Mouse (Mus musculus) CH12.LX (cell line): ENCODE measurements around the gene Ttn. TPM values are rescaled to one million over a fixed set of nuclear protein-coding genes. Genes with fewer than 3 reads are reported as not detected.

ENCODE experiments used
- DNase-seq: peaks from one replicate; pipeline ENCODE4 v3.0.0-alpha.2; 2013; ENCODE audit errors: extremely low read depth
- H3K27ac ChIP-seq: 2 replicates; pipeline ENCODE4 v1.5.1; 2012; ENCODE audit warnings: low read depth, mild to moderate bottlenecking, control low read depth, moderate library complexity; ENCODE audit not compliant: insufficient read depth
- H3K27me3 ChIP-seq: replicated peaks from 2 replicates; pipeline ENCODE3; 2012; ENCODE audit warnings: inconsistent platforms
- H3K36me3 ChIP-seq, 2 experiments: replicated peaks in 1 of 2; 2 replicates each; pipeline versions ENCODE3 to v1.6.1; 2012; ENCODE audit warnings: inconsistent platforms in 1 of 2, low read length in 1 of 2, mild to moderate bottlenecking in 1 of 2, mixed read lengths in 1 of 2, moderate library complexity in 1 of 2; ENCODE audit not compliant: control insufficient read depth in 1 of 2, insufficient read depth in 1 of 2
- H3K4me1 ChIP-seq, 2 experiments: 2 replicates each; pipeline ENCODE4 v1.6.1; 2012; ENCODE audit warnings: inconsistent platforms in 1 of 2, moderate library complexity in 1 of 2; ENCODE audit not compliant: insufficient read depth in 2 of 2, control insufficient read depth in 1 of 2
- H3K4me2 ChIP-seq: 2 replicates; pipeline ENCODE4 v1.6.1; 2012; ENCODE audit warnings: low read depth, mild to moderate bottlenecking, control low read depth; ENCODE audit not compliant: poor library complexity, insufficient read depth, severe bottlenecking
- H3K4me3 ChIP-seq, 3 experiments: fragments of 150-350 bp in 1 of 3; sonication (generic) in 1 of 3; replicated peaks in 1 of 3; 2 replicates each; pipeline versions ENCODE3 to v1.5.1; 2011 to 2012; ENCODE audit warnings: low read depth in 2 of 3, low read length in 2 of 3, mild to moderate bottlenecking in 2 of 3, moderate library complexity in 2 of 3, control low read depth in 1 of 3, improper control_type of control experiment in 1 of 3, inconsistent platforms in 1 of 3, mixed read lengths in 1 of 3; ENCODE audit not compliant: poor library complexity in 1 of 3
- H3K79me2 ChIP-seq: replicated peaks from 2 replicates; pipeline ENCODE4 v1.6.1; 2012; ENCODE audit warnings: mild to moderate bottlenecking, moderate library complexity; ENCODE audit not compliant: control insufficient read depth, poor library complexity, insufficient read depth, severe bottlenecking; ENCODE audit errors: extremely low read depth
- H3K9ac ChIP-seq: 2 replicates; pipeline ENCODE4 v1.6.1; 2012; ENCODE audit warnings: low read depth, mild to moderate bottlenecking, control low read depth, moderate library complexity; ENCODE audit not compliant: insufficient read depth
- H3K9me3 ChIP-seq: replicated peaks from 2 replicates; pipeline ENCODE3; 2012; ENCODE audit warnings: low read length, inconsistent platforms, mixed read lengths
- CTCF ChIP-seq, 2 experiments: IDR thresholded peaks in 1 of 2; conservative IDR thresholded peaks in 1 of 2; 2 replicates each; pipeline ENCODE4 v1.5.1; 2011 to 2012; ENCODE audit warnings: low read depth in 2 of 2, low read length in 2 of 2, improper control_type of control experiment in 1 of 2, inconsistent platforms in 1 of 2, mild to moderate bottlenecking in 1 of 2, moderate library complexity in 1 of 2
- E2F4 ChIP-seq: IDR thresholded peaks from 2 replicates; pipeline ENCODE4 v1.6.1; 2011; ENCODE audit warnings: low read depth, low read length, improper control_type of control experiment; ENCODE audit not compliant: insufficient replicate concordance
- ELF1 ChIP-seq: IDR thresholded peaks from 2 replicates; pipeline ENCODE4 v1.6.1; 2014; ENCODE audit warnings: low read depth, mild to moderate bottlenecking, inconsistent platforms, low read length, improper control_type of control experiment
- EP300 ChIP-seq: IDR thresholded peaks from 2 replicates; pipeline ENCODE4 v1.6.1; 2011; ENCODE audit warnings: low read length, improper control_type of control experiment
- ETS1 ChIP-seq: conservative IDR thresholded peaks from 2 replicates; pipeline ENCODE4 v1.6.1; 2012; ENCODE audit warnings: low read depth, mild to moderate bottlenecking, inconsistent platforms, low read length, improper control_type of control experiment, moderate library complexity
- HCFC1 ChIP-seq: IDR thresholded peaks from 2 replicates; pipeline ENCODE4 v1.6.1; 2012; ENCODE audit warnings: low read depth, mild to moderate bottlenecking, inconsistent platforms, low read length, improper control_type of control experiment
- JUN ChIP-seq: IDR thresholded peaks from 2 replicates; pipeline ENCODE4 v1.6.1; 2011; ENCODE audit warnings: low read depth, mild to moderate bottlenecking, low read length, improper control_type of control experiment, moderate library complexity; ENCODE audit not compliant: insufficient read depth
- MAFK ChIP-seq: IDR thresholded peaks from 2 replicates; pipeline ENCODE4 v1.6.1; 2011; ENCODE audit warnings: low read length, improper control_type of control experiment; ENCODE audit not compliant: insufficient replicate concordance
- MAZ ChIP-seq: IDR thresholded peaks from 2 replicates; pipeline ENCODE4 v1.6.1; 2012; ENCODE audit warnings: low read depth, mild to moderate bottlenecking, inconsistent platforms, low read length, improper control_type of control experiment, moderate library complexity
- MEF2A ChIP-seq: IDR thresholded peaks from 2 replicates; pipeline ENCODE4 v1.6.1; 2014; ENCODE audit warnings: low read depth, mild to moderate bottlenecking, inconsistent platforms, low read length, improper control_type of control experiment, borderline replicate concordance
- MXI1 ChIP-seq: IDR thresholded peaks from 2 replicates; pipeline ENCODE4 v1.6.1; 2011; ENCODE audit warnings: mild to moderate bottlenecking, low read depth, low read length, improper control_type of control experiment
- MYC ChIP-seq: IDR thresholded peaks from 2 replicates; pipeline ENCODE4 v1.6.1; 2011; ENCODE audit warnings: low read depth, mild to moderate bottlenecking, improper control_type of control experiment, low read length
- POLR2AphosphoS2 ChIP-seq: IDR thresholded peaks from 2 replicates; pipeline ENCODE4 v1.6.1; 2011; ENCODE audit warnings: low read depth, low read length, improper control_type of control experiment
- TBP ChIP-seq: conservative IDR thresholded peaks from 2 replicates; pipeline ENCODE4 v1.6.1; 2011; ENCODE audit warnings: low read depth, low read length, improper control_type of control experiment
- TCF12 ChIP-seq: IDR thresholded peaks from 2 replicates; pipeline ENCODE4 v1.6.1; 2014; ENCODE audit warnings: low read depth, mild to moderate bottlenecking, inconsistent platforms, low read length, improper control_type of control experiment
- USF1 ChIP-seq: IDR thresholded peaks from 2 replicates; pipeline ENCODE4 v1.6.1; 2014; ENCODE audit warnings: low read depth, mild to moderate bottlenecking, inconsistent platforms, low read length, improper control_type of control experiment
- USF2 ChIP-seq: conservative IDR thresholded peaks from 2 replicates; pipeline ENCODE4 v1.6.1; 2011; ENCODE audit warnings: low read depth, low read length, improper control_type of control experiment
- ZMIZ1 ChIP-seq: IDR thresholded peaks from 2 replicates; pipeline ENCODE4 v1.6.1; 2012; ENCODE audit warnings: low read depth, mild to moderate bottlenecking, inconsistent platforms, low read length, improper control_type of control experiment
- dilution Hi-C: fragments of 300-500 bp; cut with MboI; formaldehyde crosslinking; loops from 2 replicates; pipeline ENCODE4 v1.14.3; 2020; ENCODE audit warnings: low sequenced_read_pairs; ENCODE audit not compliant: extremely low pct_unique_long_range_greater_than_20kb, extremely low pct_ligation_motif_present
- in situ Hi-C: fragments of 300-500 bp; cut with MboI; formaldehyde crosslinking; loops from 3 replicates; pipeline ENCODE4 v1.14.3; 2019; ENCODE audit warnings: low sequenced_read_pairs, low pct_ligation_motif_present, low pct_unique_long_range_greater_than_20kb, mixed read lengths
- polyA plus RNA-seq: library from polyadenylated mRNA; unstranded; fragments of >175 nt; gene quantifications from 2 replicates; pipeline ENCODE4 v1.2.1, GENCODE M21; 2012; ENCODE audit warnings: low read depth; ENCODE audit not compliant: insufficient read length
- total RNA-seq, 2 experiments: library from RNA; depleted of rRNA; stranded (reverse); fragments of 300-350 nt in 1 of 2; fragments of >200 nt in 1 of 2; gene quantifications; 2 replicates each; pipeline ENCODE4 v1.2.3; 2012 to 2014

Ttn gene
- total and polyA plus RNA-seq, 3 experiments = 0.23 to 4.2 (median 0.60) TPM

DNA sequence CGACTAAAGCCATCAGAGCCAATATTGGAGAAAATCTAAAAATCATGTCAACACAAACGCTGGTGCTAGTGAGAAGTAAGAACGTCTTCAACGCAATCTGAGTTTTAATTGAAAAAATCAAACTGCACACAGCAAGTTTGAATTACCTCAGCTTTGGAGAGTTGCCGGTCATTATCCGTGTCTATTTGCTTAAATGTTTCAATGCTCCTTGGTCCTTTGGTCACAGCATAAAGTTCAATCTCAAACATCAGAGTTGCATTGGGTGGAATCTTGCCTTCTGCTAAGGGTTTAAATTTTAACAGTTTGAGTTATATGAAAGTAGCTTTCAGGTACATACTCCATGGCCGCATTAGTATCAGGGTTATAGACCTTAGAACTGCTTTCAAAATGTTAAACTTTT, 316.8 kb downstream of the Ttn start:
- no peaks in the 10 kb centered on the region for H3K4me1 ChIP-seq
- H3K27me3 ChIP-seq = no peaks in the 10 kb centered on the region
- no peak for DNase-seq
- no peaks in the 10 kb centered on the region for H3K79me2 ChIP-seq
- no peak overlapping the region for H3K27ac ChIP-seq
- H3K9ac ChIP-seq = no peak overlapping the region
- TF ChIP-seq TCF12 = no peak
- no peak for TF ChIP-seq MYC
- no peak for TF ChIP-seq ELF1
- dilution Hi-C loops (no loop called here), in situ Hi-C loops (no loop called here)
- peaks cover 8 to 53% of the 10 kb centered on the region in 2 experiments for H3K36me3 ChIP-seq
- no peak overlapping the region for H3K4me3 ChIP-seq
- H3K4me2 ChIP-seq = no peak overlapping the region
- H3K9me3 ChIP-seq = no peaks in the 10 kb centered on the region

GRCm38 (mm10) chr2:76659419-76659818, 322.9 kb downstream of the Ttn start:
- in situ Hi-C loops = no loop called here
- no peak for DNase-seq
- dilution Hi-C loops = no loop called here

DNA sequence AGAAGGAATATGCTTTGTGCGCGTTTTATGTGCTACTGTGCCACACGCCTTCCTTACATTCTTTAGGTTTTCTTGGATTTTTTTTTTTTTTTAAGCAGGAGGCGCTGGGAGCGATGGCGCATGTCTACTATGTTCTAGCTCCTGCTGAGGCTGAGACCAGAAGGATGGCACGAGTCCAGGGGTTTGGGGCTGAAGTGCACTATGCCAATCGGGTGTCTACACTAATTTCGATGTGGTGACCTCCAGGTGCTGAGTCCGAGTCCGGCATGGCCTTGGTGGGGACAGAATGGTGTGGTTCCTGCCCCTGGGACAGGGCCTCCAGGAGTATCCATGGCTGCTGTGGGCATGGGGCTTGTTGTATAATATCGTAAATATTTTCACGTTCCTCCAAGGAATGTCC, 323.8 kb downstream of the Ttn start:
- dilution Hi-C loops (no loop called here), in situ Hi-C loops (no loop called here)
- Histone ChIP-seq H3K4me3 (no peak overlapping the region), H3K9ac (no peak overlapping the region), H3K36me3 (peaks cover 0 to 13% of the 10 kb centered on the region in 2 experiments), H3K4me2 (no peak overlapping the region), H3K27ac (no peak overlapping the region), H3K9me3 (no peaks in the 10 kb centered on the region), H3K79me2 (no peaks in the 10 kb centered on the region), H3K4me1 (0 out of 4 replicates have a peak, but pooled peaks cover 0 to 2% of the 10 kb centered on the region in 2 experiments), H3K27me3 (no peaks in the 10 kb centered on the region)
- TF ChIP-seq USF2 = no peak
- no peak for TF ChIP-seq E2F4
- TF ChIP-seq HCFC1 = no peak
- TF ChIP-seq ETS1 = no peak
- TF ChIP-seq TCF12 = no peak
- no peak for TF ChIP-seq EP300
- TF ChIP-seq ZMIZ1 = no peak
- TF ChIP-seq MXI1 = no peak
- no peak for TF ChIP-seq JUN
- no peak for TF ChIP-seq MAFK
- no peak for TF ChIP-seq MAZ
- DNase-seq = no peak

More at GRCm38 (mm10) chr2:76659419-76659818, 322.9 kb downstream of the Ttn start:
- no peaks in the 10 kb centered on the region for H3K9me3 ChIP-seq
- H3K4me3 ChIP-seq = no peak overlapping the region
- TF ChIP-seq MEF2A = no peak
- TF ChIP-seq E2F4 = no peak
- TF ChIP-seq USF1 = no peak
- TF ChIP-seq CTCF (conservative IDR thresholded peaks at IDR 0.05 in 1 of 2, IDR thresholded peaks at IDR 0.05 in 1 of 2; ENCODE audit: low read depth in 2 of 2, low read length in 2 of 2) = no peak
- no peak for TF ChIP-seq POLR2AphosphoS2
- no peak for TF ChIP-seq TBP
- no peak for TF ChIP-seq MXI1
- TF ChIP-seq TCF12 = no peak
- no peaks in the 10 kb centered on the region for H3K27me3 ChIP-seq
- no peak overlapping the region for H3K4me2 ChIP-seq
- no peaks in the 10 kb centered on the region for H3K79me2 ChIP-seq
- H3K36me3 ChIP-seq = peaks cover 2 to 19% of the 10 kb centered on the region in 2 experiments
- H3K27ac ChIP-seq = no peak overlapping the region
- H3K9ac ChIP-seq = no peak overlapping the region
- 0 out of 4 replicates have a peak, but pooled peaks cover 0 to 2% of the 10 kb centered on the region in 2 experiments for H3K4me1 ChIP-seq
